Mouse (Mus musculus) CH12.LX (cell line): Measurements from ENCODE around the gene Hoxb3. TPM values are rescaled to one million over a fixed set of nuclear protein-coding genes. Genes with fewer than 3 reads are reported as not detected.

ENCODE experiments used
- DNase-seq: peaks from one replicate; pipeline ENCODE4 v3.0.0-alpha.2; 2013; ENCODE audit errors: extremely low read depth
- H3K27ac ChIP-seq: 2 replicates; pipeline ENCODE4 v1.5.1; 2012; ENCODE audit warnings: low read depth, mild to moderate bottlenecking, control low read depth, moderate library complexity; ENCODE audit not compliant: insufficient read depth
- H3K27me3 ChIP-seq: replicated peaks from 2 replicates; pipeline ENCODE3; 2012; ENCODE audit warnings: inconsistent platforms
- H3K36me3 ChIP-seq, 2 experiments: replicated peaks in 1 of 2; 2 replicates each; pipeline versions ENCODE3 to v1.6.1; 2012; ENCODE audit warnings: inconsistent platforms in 1 of 2, low read length in 1 of 2, mild to moderate bottlenecking in 1 of 2, mixed read lengths in 1 of 2, moderate library complexity in 1 of 2; ENCODE audit not compliant: control insufficient read depth in 1 of 2, insufficient read depth in 1 of 2
- H3K4me1 ChIP-seq, 2 experiments: 2 replicates each; pipeline ENCODE4 v1.6.1; 2012; ENCODE audit warnings: inconsistent platforms in 1 of 2, moderate library complexity in 1 of 2; ENCODE audit not compliant: insufficient read depth in 2 of 2, control insufficient read depth in 1 of 2
- H3K4me2 ChIP-seq: 2 replicates; pipeline ENCODE4 v1.6.1; 2012; ENCODE audit warnings: low read depth, mild to moderate bottlenecking, control low read depth; ENCODE audit not compliant: poor library complexity, insufficient read depth, severe bottlenecking
- H3K4me3 ChIP-seq, 3 experiments: fragments of 150-350 bp in 1 of 3; sonication (generic) in 1 of 3; replicated peaks in 1 of 3; 2 replicates each; pipeline versions ENCODE3 to v1.5.1; 2011 to 2012; ENCODE audit warnings: low read depth in 2 of 3, low read length in 2 of 3, mild to moderate bottlenecking in 2 of 3, moderate library complexity in 2 of 3, control low read depth in 1 of 3, improper control_type of control experiment in 1 of 3, inconsistent platforms in 1 of 3, mixed read lengths in 1 of 3; ENCODE audit not compliant: poor library complexity in 1 of 3
- H3K79me2 ChIP-seq: replicated peaks from 2 replicates; pipeline ENCODE4 v1.6.1; 2012; ENCODE audit warnings: mild to moderate bottlenecking, moderate library complexity; ENCODE audit not compliant: control insufficient read depth, poor library complexity, insufficient read depth, severe bottlenecking; ENCODE audit errors: extremely low read depth
- H3K9ac ChIP-seq: 2 replicates; pipeline ENCODE4 v1.6.1; 2012; ENCODE audit warnings: low read depth, mild to moderate bottlenecking, control low read depth, moderate library complexity; ENCODE audit not compliant: insufficient read depth
- H3K9me3 ChIP-seq: replicated peaks from 2 replicates; pipeline ENCODE3; 2012; ENCODE audit warnings: low read length, inconsistent platforms, mixed read lengths
- E2F4 ChIP-seq: IDR thresholded peaks from 2 replicates; pipeline ENCODE4 v1.6.1; 2011; ENCODE audit warnings: low read depth, low read length, improper control_type of control experiment; ENCODE audit not compliant: insufficient replicate concordance
- IRF4 ChIP-seq: IDR thresholded peaks from 2 replicates; pipeline ENCODE4 v1.6.1; 2014; ENCODE audit warnings: low read depth, mild to moderate bottlenecking, inconsistent platforms, low read length, improper control_type of control experiment
- JUND ChIP-seq: conservative IDR thresholded peaks from 2 replicates; pipeline ENCODE4 v1.6.1; 2011; ENCODE audit warnings: low read depth, low read length, improper control_type of control experiment
- KAT2A ChIP-seq: IDR thresholded peaks from 2 replicates; pipeline ENCODE4 v1.6.1; 2012; ENCODE audit warnings: low read length, improper control_type of control experiment, inconsistent platforms; ENCODE audit not compliant: insufficient replicate concordance
- MAZ ChIP-seq: IDR thresholded peaks from 2 replicates; pipeline ENCODE4 v1.6.1; 2012; ENCODE audit warnings: low read depth, mild to moderate bottlenecking, inconsistent platforms, low read length, improper control_type of control experiment, moderate library complexity
- MEF2A ChIP-seq: IDR thresholded peaks from 2 replicates; pipeline ENCODE4 v1.6.1; 2014; ENCODE audit warnings: low read depth, mild to moderate bottlenecking, inconsistent platforms, low read length, improper control_type of control experiment, borderline replicate concordance
- MXI1 ChIP-seq: IDR thresholded peaks from 2 replicates; pipeline ENCODE4 v1.6.1; 2011; ENCODE audit warnings: mild to moderate bottlenecking, low read depth, low read length, improper control_type of control experiment
- NELFE ChIP-seq: IDR thresholded peaks from 2 replicates; pipeline ENCODE4 v1.6.1; 2011; ENCODE audit warnings: low read depth, low read length, improper control_type of control experiment
- NRF1 ChIP-seq: IDR thresholded peaks from 2 replicates; pipeline ENCODE4 v1.6.1; 2014; ENCODE audit warnings: low read depth, mild to moderate bottlenecking, inconsistent platforms, low read length, improper control_type of control experiment, moderate library complexity
- SIN3A ChIP-seq: IDR thresholded peaks from 2 replicates; pipeline ENCODE4 v1.6.1; 2012; ENCODE audit warnings: low read length, improper control_type of control experiment, inconsistent platforms
- TBP ChIP-seq: conservative IDR thresholded peaks from 2 replicates; pipeline ENCODE4 v1.6.1; 2011; ENCODE audit warnings: low read depth, low read length, improper control_type of control experiment
- USF1 ChIP-seq: IDR thresholded peaks from 2 replicates; pipeline ENCODE4 v1.6.1; 2014; ENCODE audit warnings: low read depth, mild to moderate bottlenecking, inconsistent platforms, low read length, improper control_type of control experiment
- USF2 ChIP-seq: conservative IDR thresholded peaks from 2 replicates; pipeline ENCODE4 v1.6.1; 2011; ENCODE audit warnings: low read depth, low read length, improper control_type of control experiment
- ZC3H11A ChIP-seq: IDR thresholded peaks from 2 replicates; pipeline ENCODE4 v1.6.1; 2012; ENCODE audit warnings: low read depth, mild to moderate bottlenecking, inconsistent platforms, low read length, improper control_type of control experiment
- ZKSCAN1 ChIP-seq: IDR thresholded peaks from 2 replicates; pipeline ENCODE4 v1.6.1; 2012; ENCODE audit warnings: low read depth, inconsistent platforms, low read length, improper control_type of control experiment, borderline replicate concordance
- ZMIZ1 ChIP-seq: IDR thresholded peaks from 2 replicates; pipeline ENCODE4 v1.6.1; 2012; ENCODE audit warnings: low read depth, mild to moderate bottlenecking, inconsistent platforms, low read length, improper control_type of control experiment
- dilution Hi-C: fragments of 300-500 bp; cut with MboI; formaldehyde crosslinking; loops from 2 replicates; pipeline ENCODE4 v1.14.3; 2020; ENCODE audit warnings: low sequenced_read_pairs; ENCODE audit not compliant: extremely low pct_unique_long_range_greater_than_20kb, extremely low pct_ligation_motif_present
- in situ Hi-C: fragments of 300-500 bp; cut with MboI; formaldehyde crosslinking; loops from 3 replicates; pipeline ENCODE4 v1.14.3; 2019; ENCODE audit warnings: low sequenced_read_pairs, low pct_ligation_motif_present, low pct_unique_long_range_greater_than_20kb, mixed read lengths
- polyA plus RNA-seq: library from polyadenylated mRNA; unstranded; fragments of >175 nt; gene quantifications from 2 replicates; pipeline ENCODE4 v1.2.1, GENCODE M21; 2012; ENCODE audit warnings: low read depth; ENCODE audit not compliant: insufficient read length
- total RNA-seq, 2 experiments: library from RNA; depleted of rRNA; stranded (reverse); fragments of 300-350 nt in 1 of 2; fragments of >200 nt in 1 of 2; gene quantifications; 2 replicates each; pipeline ENCODE4 v1.2.3; 2012 to 2014

The Hoxb3 gene
- total and polyA plus RNA-seq, 3 experiments, result 0.07 to 0.29 (median 0.21) TPM

DNA sequence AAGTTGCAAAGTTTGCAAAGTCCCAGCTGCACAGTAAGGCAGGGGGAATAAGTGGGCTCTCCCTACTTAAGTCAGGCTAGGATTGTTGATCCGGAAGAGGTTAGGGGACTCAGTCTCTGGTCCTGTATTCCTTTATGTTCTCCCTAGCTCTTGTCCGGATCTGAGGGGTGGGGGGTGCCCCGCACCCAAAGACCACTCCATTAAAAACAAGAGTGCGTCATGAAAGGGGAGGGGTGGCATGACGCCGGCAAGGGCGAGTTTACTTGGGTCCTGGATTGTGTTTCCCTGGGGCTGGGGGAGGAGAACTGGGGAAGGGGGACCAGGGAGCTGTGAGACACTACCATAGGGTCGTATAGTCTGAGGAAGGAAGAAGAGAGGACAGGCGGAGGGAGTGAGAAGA, 23.3 kb upstream of the Hoxb3 start:
- DNase-seq, result no peak
- Histone ChIP-seq H3K4me2 (no peak overlapping the region), H3K36me3 (no peaks in the 10 kb centered on the region), H3K9me3 (peaks cover 33% of the 10 kb centered on the region), H3K4me1 (peaks cover 0 to 18% of the 10 kb centered on the region in 2 experiments; a peak in 2 of 4 replicates), H3K27me3 (peaks cover 70% of the 10 kb centered on the region), H3K27ac (no peak overlapping the region), H3K79me2 (no peaks in the 10 kb centered on the region), H3K4me3 (no peak overlapping the region), H3K9ac (no peak overlapping the region)
- dilution Hi-C loops, result no loop called here
- in situ Hi-C loops, result loop anchor here (10.0 to 25.0 kb wide), 2 partner anchors 238 to 565 kb away; no protein-coding TSS in a partner anchor
- TF ChIP-seq KAT2A (no peak), ZMIZ1 (no peak), NELFE (no peak), MEF2A (no peak), USF2 (no peak), ZC3H11A (no peak), JUND (no peak)

DNA sequence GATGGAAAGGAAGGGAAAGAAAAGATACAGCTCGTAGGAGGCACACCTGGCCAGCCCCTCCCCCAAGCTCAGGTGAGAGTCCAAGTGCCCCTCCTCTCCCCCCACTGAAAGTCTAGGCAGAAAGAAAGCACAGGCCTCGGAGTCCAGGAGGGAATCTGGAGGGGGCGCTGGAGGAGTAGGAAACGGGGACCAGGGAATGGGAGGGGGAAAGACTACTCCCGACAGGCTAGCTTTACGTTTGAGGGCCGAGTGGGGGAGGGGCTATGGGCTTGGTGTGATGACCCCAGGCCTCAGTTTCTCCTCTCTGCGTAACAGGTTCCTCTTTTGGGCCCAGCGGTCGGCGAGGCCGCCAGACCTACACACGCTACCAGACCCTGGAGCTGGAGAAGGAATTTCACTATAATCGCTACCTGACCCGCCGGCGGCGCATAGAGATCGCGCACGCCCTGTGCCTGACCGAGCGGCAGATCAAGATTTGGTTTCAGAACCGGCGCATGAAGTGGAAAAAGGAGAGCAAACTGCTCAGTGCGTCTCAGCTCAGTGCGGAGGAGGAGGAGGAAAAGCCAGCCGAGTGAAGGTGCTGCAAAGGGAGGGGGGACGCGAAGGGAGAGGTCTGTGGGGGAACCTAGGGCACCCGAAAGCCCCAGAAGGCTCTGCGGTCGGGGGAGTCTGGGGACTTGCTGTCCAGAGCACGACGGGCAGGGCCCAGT, 22.6 kb upstream of the Hoxb3 start:
- peaks cover 0 to 11% of the 10 kb centered on the region in 2 experiments; a peak in 2 of 4 replicates for H3K4me1 ChIP-seq
- H3K27me3 ChIP-seq, result peaks cover 66% of the 10 kb centered on the region
- TF ChIP-seq MEF2A (no peak), MXI1 (no peak), SIN3A (no peak), TBP (no peak), NRF1 (no peak), E2F4 (no peak), ZC3H11A (no peak), IRF4 (no peak), ZKSCAN1 (no peak), MAZ (no peak), USF1 (no peak)
- H3K9ac ChIP-seq, result no peak overlapping the region
- peaks cover 33% of the 10 kb centered on the region for H3K9me3 ChIP-seq
- DNase-seq, result no peak
- in situ Hi-C loops, result loop anchor here (25.0 kb wide), 1 partner anchor 237 kb away; no protein-coding TSS in a partner anchor
- dilution Hi-C loops, result no loop called here
- no peaks in the 10 kb centered on the region for H3K79me2 ChIP-seq
- H3K27ac ChIP-seq, result no peak overlapping the region
- H3K36me3 ChIP-seq, result no peaks in the 10 kb centered on the region
- no peak overlapping the region for H3K4me3 ChIP-seq
- no peak overlapping the region for H3K4me2 ChIP-seq
